Mouse (Mus musculus): ENCODE measurements around the gene P2ry14. TPM values are rescaled to one million over a fixed set of nuclear protein-coding genes. Genes with fewer than 3 reads are reported as not detected.
"Not testable (repeated sequence)": the region's sequence is repeated elsewhere in the genome, so short reads cannot be mapped to it uniquely, and the experiment has no call there.

Gene P2ry14
- polyA plus RNA-seq, 1 experiment from 2014 or later = 1.5 TPM

- H3K36me3 ChIP-seq = no peaks in the 10 kb centered on the region
- WGBS = 66% methylated on average over 5 of the region's 5 CpGs
- H3K4me2 ChIP-seq (replicated peaks) = no peak overlapping the region
- H3K27me3 ChIP-seq = no peaks in the 10 kb centered on the region
- ATAC-seq (ENCODE audit: low FRiP score) = no peak
- peaks cover 5% of the 10 kb centered on the region; the same call in 1 of the 2 replicates for H3K4me1 ChIP-seq
- H3K9me3 ChIP-seq (replicated peaks) = no peaks in the 10 kb centered on the region
- no peak overlapping the region for H3K9ac ChIP-seq
- H3K4me3 ChIP-seq = no peak overlapping the region
- no peak overlapping the region for H3K27ac ChIP-seq
These were observed 28.4 kb downstream of the P2ry14 start for GRCm38 (mm10) chr3:59125022-59125421.

- Histone ChIP-seq H3K27me3 (no peaks in the 10 kb centered on the region), H3K9me3 (replicated peaks) (no peaks in the 10 kb centered on the region), H3K4me2 (replicated peaks) (no peak overlapping the region), H3K4me1 (peaks cover 5% of the 10 kb centered on the region; the same call in 1 of the 2 replicates), H3K36me3 (no peaks in the 10 kb centered on the region), H3K4me3 (no peak overlapping the region), H3K9ac (no peak overlapping the region), H3K27ac (no peak overlapping the region)
- no peak for ATAC-seq (ENCODE audit: low FRiP score)
- 63% methylated on average over 7 of the region's 7 CpGs for WGBS
These were observed 31.5 kb downstream of the P2ry14 start for GRCm38 (mm10) chr3:59121780-59122449.

GRCm38 (mm10) chr3:59121067-59121730 is 32.2 kb downstream of the P2ry14 start:
- 25% methylated on average over 7 of the region's 7 CpGs for WGBS
- H3K9me3 ChIP-seq (replicated peaks) = no peaks in the 10 kb centered on the region
- H3K4me1 ChIP-seq = peaks cover 5% of the 10 kb centered on the region; the same call in 1 of the 2 replicates
- no peaks in the 10 kb centered on the region for H3K36me3 ChIP-seq
- H3K4me2 ChIP-seq (replicated peaks) = 0 out of 2 replicates have a peak overlapping the region, but pooled peaks have one; percentile 15
- H3K4me3 ChIP-seq = no peak overlapping the region
- H3K9ac ChIP-seq = no peak overlapping the region
- ATAC-seq (ENCODE audit: low FRiP score) = peak; percentile 36; the same call in 1 of the 2 replicates
- H3K27me3 ChIP-seq = no peaks in the 10 kb centered on the region
- H3K27ac ChIP-seq = no peak overlapping the region

- no peaks in the 10 kb centered on the region for H3K9me3 ChIP-seq (replicated peaks)
- no peak overlapping the region for H3K27ac ChIP-seq
- no peak overlapping the region for H3K4me3 ChIP-seq
- H3K27me3 ChIP-seq = no peaks in the 10 kb centered on the region
- no peaks in the 10 kb centered on the region for H3K4me1 ChIP-seq
- WGBS = 82% methylated on average over 8 of the region's 8 CpGs
- no peak overlapping the region for H3K4me2 ChIP-seq (replicated peaks)
- no peak overlapping the region for H3K9ac ChIP-seq
- H3K36me3 ChIP-seq = 0 out of 2 replicates have a peak, but pooled peaks cover 7% of the 10 kb centered on the region
- ATAC-seq (ENCODE audit: low FRiP score) = no peak
These were observed 39.4 kb downstream of the P2ry14 start for GRCm38 (mm10) chr3:59113973-59114517.

- over 99% methylated on average over 4 of the region's 4 CpGs for WGBS
- not testable (repeated sequence) for H3K4me2 ChIP-seq (replicated peaks); H3K9ac ChIP-seq; H3K9me3 ChIP-seq (replicated peaks); H3K4me1 ChIP-seq; H3K27me3 ChIP-seq; H3K4me3 ChIP-seq; ATAC-seq (ENCODE audit: low FRiP score); H3K27ac ChIP-seq; H3K36me3 ChIP-seq
These were observed 40.1 kb downstream of the P2ry14 start for GRCm38 (mm10) chr3:59113291-59113690.

GRCm38 (mm10) chr3:59111944-59112343 is 41.5 kb downstream of the P2ry14 start:
- H3K4me3 ChIP-seq = no peak overlapping the region
- H3K27ac ChIP-seq = no peak overlapping the region
- ATAC-seq (ENCODE audit: low FRiP score) = no peak
- H3K36me3 ChIP-seq = 0 out of 2 replicates have a peak, but pooled peaks cover 7% of the 10 kb centered on the region
- no peak overlapping the region for H3K4me2 ChIP-seq (replicated peaks)
- H3K9ac ChIP-seq = no peak overlapping the region
- no peaks in the 10 kb centered on the region for H3K9me3 ChIP-seq (replicated peaks)
- no peaks in the 10 kb centered on the region for H3K27me3 ChIP-seq
- 85% methylated on average over 3 of the region's 3 CpGs for WGBS
- H3K4me1 ChIP-seq = no peaks in the 10 kb centered on the region

GRCm38 (mm10) chr3:59109834-59110233 is 43.6 kb downstream of the P2ry14 start:
- not testable (repeated sequence) for H3K4me2 ChIP-seq (replicated peaks); H3K4me1 ChIP-seq; ATAC-seq (ENCODE audit: low FRiP score); H3K36me3 ChIP-seq; H3K27ac ChIP-seq; H3K4me3 ChIP-seq; H3K9me3 ChIP-seq (replicated peaks); H3K9ac ChIP-seq; H3K27me3 ChIP-seq
- WGBS = 87% methylated on average over 3 of the region's 3 CpGs

GRCm38 (mm10) chr3:59107439-59107838 is 46.0 kb downstream of the P2ry14 start:
- WGBS = 92% methylated on average over 4 of the region's 4 CpGs
- Histone ChIP-seq H3K36me3 (no peaks in the 10 kb centered on the region), H3K4me2 (replicated peaks) (no peak overlapping the region), H3K27me3 (no peaks in the 10 kb centered on the region), H3K4me3 (no peak overlapping the region), H3K27ac (no peak overlapping the region), H3K9me3 (replicated peaks) (no peaks in the 10 kb centered on the region), H3K4me1 (no peaks in the 10 kb centered on the region), H3K9ac (no peak overlapping the region)
- ATAC-seq (ENCODE audit: low FRiP score) = no peak

- Histone ChIP-seq H3K27me3 (no peaks in the 10 kb centered on the region), H3K4me1 (no peaks in the 10 kb centered on the region), H3K9ac (no peak overlapping the region), H3K4me2 (replicated peaks) (no peak overlapping the region), H3K27ac (no peak overlapping the region), H3K9me3 (replicated peaks) (no peaks in the 10 kb centered on the region), H3K36me3 (no peaks in the 10 kb centered on the region), H3K4me3 (no peak overlapping the region)
- ATAC-seq (ENCODE audit: low FRiP score) = no peak
- WGBS = 84% methylated on average over 4 of the region's 4 CpGs
These were observed 49.0 kb downstream of the P2ry14 start for GRCm38 (mm10) chr3:59104462-59104861.

GRCm38 (mm10) chr3:59102146-59102545 is 51.3 kb downstream of the P2ry14 start:
- Histone ChIP-seq H3K27ac (no peak overlapping the region), H3K9me3 (replicated peaks) (no peaks in the 10 kb centered on the region), H3K36me3 (no peaks in the 10 kb centered on the region), H3K4me1 (0 out of 2 replicates have a peak, but pooled peaks cover 4% of the 10 kb centered on the region), H3K27me3 (no peaks in the 10 kb centered on the region), H3K4me2 (replicated peaks) (no peak overlapping the region), H3K9ac (no peak overlapping the region), H3K4me3 (no peak overlapping the region)
- ATAC-seq (ENCODE audit: low FRiP score) = no peak
- 97% methylated on average over 2 of the region's 2 CpGs for WGBS

GRCm38 (mm10) chr3:59101218-59101986 is 52.0 kb downstream of the P2ry14 start, which contains the start of gene Gpr171:
Gpr171 (minus strand) TSS chr3:59101821.
- Histone ChIP-seq H3K4me2 (replicated peaks) (no peak within 1 kb of the TSS), H3K9me3 (replicated peaks) (no peaks in the 10 kb centered on the region), H3K9ac (no peak within 1 kb of the TSS), H3K27me3 (no peaks in the 10 kb centered on the region), H3K4me3 (no peak within 1 kb of the TSS), H3K36me3 (no peaks in the 10 kb centered on the region), H3K27ac (no peak within 1 kb of the TSS), H3K4me1 (0 out of 2 replicates have a peak, but pooled peaks cover 5% of the 10 kb centered on the region)
- 84% methylated on average over 6 of the region's 6 CpGs for WGBS
- no peak for ATAC-seq (ENCODE audit: low FRiP score)

- Histone ChIP-seq H3K9me3 (replicated peaks) (no peaks in the 10 kb centered on the region), H3K4me1 (0 out of 2 replicates have a peak, but pooled peaks cover 5% of the 10 kb centered on the region), H3K27ac (no peak overlapping the region), H3K9ac (no peak overlapping the region), H3K4me2 (replicated peaks) (no peak overlapping the region), H3K4me3 (no peak overlapping the region), H3K36me3 (no peaks in the 10 kb centered on the region), H3K27me3 (no peaks in the 10 kb centered on the region)
- 90% methylated on average over 10 of the region's 10 CpGs for WGBS
- ATAC-seq (ENCODE audit: low FRiP score) = no peak
These were observed 54.9 kb downstream of the P2ry14 start for GRCm38 (mm10) chr3:59098540-59098939.
